Mouse (Mus musculus) forebrain, embryonic 16.5 days (tissue): ENCODE measurements around the gene Colca2. TPM values are rescaled to one million over a fixed set of nuclear protein-coding genes. Genes with fewer than 3 reads are reported as not detected.

Experiments
- ATAC-seq: fragments of 200-750 bp; cut with Nextera tagmentation; 2 replicates; pipeline ENCODE4 v1.8.0; 2017; ENCODE audit warnings: mild to moderate bottlenecking, moderate library complexity
- H3K27ac ChIP-seq: fragments of 300-500 bp; sonication (generic); 2 replicates; pipeline ENCODE4 v1.5.1; 2014; ENCODE audit warnings: low read length, control low read depth
- H3K27me3 ChIP-seq: fragments of 300-500 bp; sonication (generic); replicated peaks from 2 replicates; pipeline ENCODE4 v1.6.1; 2014; ENCODE audit warnings: low read length; ENCODE audit not compliant: control insufficient read depth, insufficient read depth
- H3K36me3 ChIP-seq: fragments of 300-500 bp; sonication (generic); 2 replicates; pipeline ENCODE4 v1.6.1; 2014; ENCODE audit not compliant: control insufficient read depth, insufficient read depth
- H3K4me1 ChIP-seq: fragments of 300-500 bp; sonication (generic); replicated peaks from 2 replicates; pipeline ENCODE4 v1.6.1; 2014; ENCODE audit warnings: low read length; ENCODE audit not compliant: control insufficient read depth, insufficient read depth
- H3K4me2 ChIP-seq: fragments of 300-500 bp; sonication (generic); 2 replicates; pipeline ENCODE4 v1.6.1; 2014; ENCODE audit warnings: mild to moderate bottlenecking, low read length, control low read depth
- H3K4me3 ChIP-seq: fragments of 300-500 bp; sonication (generic); replicated peaks from 2 replicates; pipeline ENCODE4 v1.5.1; 2014; ENCODE audit warnings: mild to moderate bottlenecking, low read length, control low read depth
- H3K9ac ChIP-seq: fragments of 300-500 bp; sonication (generic); replicated peaks from 2 replicates; pipeline ENCODE4 v1.6.1; 2014; ENCODE audit warnings: low read depth, low read length, control low read depth
- H3K9me3 ChIP-seq: fragments of 300-500 bp; sonication (generic); 2 replicates; pipeline ENCODE4 v1.6.1; 2016; ENCODE audit warnings: low read length; ENCODE audit not compliant: control insufficient read depth
- WGBS: fragments of 180-500 bp; shearing (Covaris S2); extraction: QIAGEN DNeasy Blood & Tissue Kit; methylation state at CpG from one replicate; pipeline ENCODE4 v1.1.7; 2014; 5-methylcytosine and 5-hydroxymethylcytosine counted together
- polyA plus RNA-seq: library from polyadenylated mRNA; unstranded; fragments of >200 nt; fragmentation: Nextera tagmentation; extraction: Ambion mirVana; gene quantifications from 2 replicates; pipeline ENCODE4 v1.2.1, GENCODE M21; 2015

Colca2 gene
- polyA plus RNA-seq: 0.45 and 0.61 TPM in 2 replicates

- ATAC-seq: peak; percentile 97
Measured at GRCm38 (mm10) chr9:51278500-51279381, at the start of gene Colca2. Gene Colca2 (minus strand): TSS chr9:51278569.

GRCm38 (mm10) chr9:51327555-51327903, 49.2 kb upstream of the Colca2 start:
- no peak overlapping the region for H3K27ac ChIP-seq
- 89% methylated on average over 5 of the region's 5 CpGs for WGBS
- no peaks in the 10 kb centered on the region for H3K36me3 ChIP-seq
- H3K27me3 ChIP-seq: no peaks in the 10 kb centered on the region
- H3K4me2 ChIP-seq: no peak overlapping the region
- no peaks in the 10 kb centered on the region for H3K9me3 ChIP-seq
- H3K4me3 ChIP-seq: no peak overlapping the region
- no peak for ATAC-seq
- H3K9ac ChIP-seq: no peak overlapping the region
- H3K4me1 ChIP-seq: no peaks in the 10 kb centered on the region

More at GRCm38 (mm10) chr9:51278500-51279381, at the start of gene Colca2:
- Histone ChIP-seq H3K9ac (peak within 1 kb of the TSS; percentile 55), H3K9me3 (no peaks in the 10 kb centered on the region), H3K4me1 (peaks cover 14% of the 10 kb centered on the region), H3K27ac (no peak within 1 kb of the TSS), H3K4me3 (peak within 1 kb of the TSS; percentile 51), H3K27me3 (peaks cover 6% of the 10 kb centered on the region), H3K36me3 (no peaks in the 10 kb centered on the region), H3K4me2 (peak within 1 kb of the TSS; percentile 86)
- under 1% methylated on average over 53 of the region's 53 CpGs for WGBS

DNA sequence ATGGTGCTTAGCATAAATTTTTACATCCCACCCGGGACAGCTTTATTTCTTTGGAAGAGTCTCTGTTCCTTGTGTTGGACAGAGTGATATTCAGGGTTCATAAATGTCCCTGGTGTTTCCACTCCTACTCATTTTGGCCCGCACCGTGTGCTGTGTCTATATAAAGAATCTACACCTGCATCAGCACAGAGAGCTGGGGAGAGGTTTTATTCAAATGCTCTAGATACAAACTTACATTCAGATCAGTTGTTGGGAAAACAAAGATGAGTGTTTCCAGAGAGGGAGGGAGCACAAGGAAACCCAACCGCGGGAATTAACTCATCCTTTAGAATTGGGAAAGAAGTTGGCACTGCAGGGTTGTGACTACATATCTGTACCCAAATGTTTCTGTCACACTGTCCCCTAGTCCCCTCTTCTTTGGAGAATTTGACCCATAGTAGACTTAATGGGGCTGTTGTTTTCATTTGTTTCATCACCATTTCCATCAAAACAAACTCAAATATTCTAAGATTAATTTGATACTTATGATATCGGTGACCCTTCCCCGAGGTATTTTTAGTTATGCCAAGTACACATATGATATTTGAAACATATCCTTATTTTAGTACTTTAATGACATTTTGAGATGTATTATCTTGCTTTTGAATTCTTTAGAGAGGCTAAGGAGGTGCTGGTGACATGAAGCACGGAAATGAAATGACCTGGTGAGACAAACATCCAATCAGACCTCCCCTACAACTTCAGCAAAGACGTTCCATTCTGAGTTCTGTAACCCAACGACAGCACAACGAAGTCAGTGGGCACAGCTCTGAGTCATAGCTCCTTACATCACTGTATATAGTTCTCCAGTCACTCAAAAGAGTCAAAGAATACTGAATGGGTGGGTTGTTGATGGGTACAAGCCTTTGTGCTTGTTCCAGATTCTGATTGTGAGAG, 48.5 kb upstream of the Colca2 start:
- 84% methylated on average over 11 of the region's 11 CpGs for WGBS
- no peaks in the 10 kb centered on the region for H3K27me3 ChIP-seq
- no peak overlapping the region for H3K27ac ChIP-seq
- no peaks in the 10 kb centered on the region for H3K4me1 ChIP-seq
- H3K9me3 ChIP-seq: no peaks in the 10 kb centered on the region
- no peak overlapping the region for H3K9ac ChIP-seq
- H3K4me3 ChIP-seq: no peak overlapping the region
- no peaks in the 10 kb centered on the region for H3K36me3 ChIP-seq
- no peak overlapping the region for H3K4me2 ChIP-seq
- ATAC-seq: no peak

- Histone ChIP-seq H3K4me2 (no peak overlapping the region), H3K9me3 (no peaks in the 10 kb centered on the region), H3K36me3 (no peaks in the 10 kb centered on the region), H3K4me3 (no peak overlapping the region), H3K27ac (no peak overlapping the region), H3K4me1 (no peaks in the 10 kb centered on the region), H3K27me3 (no peaks in the 10 kb centered on the region), H3K9ac (no peak overlapping the region)
- ATAC-seq: no peak
- 89% methylated on average over 7 of the region's 7 CpGs for WGBS
Measured at GRCm38 (mm10) chr9:51324406-51325065, 46.2 kb upstream of the Colca2 start.

GRCm38 (mm10) chr9:51320096-51320495, 41.7 kb upstream of the Colca2 start:
- Histone ChIP-seq H3K4me3 (no peak overlapping the region), H3K36me3 (no peaks in the 10 kb centered on the region), H3K27ac (no peak overlapping the region), H3K27me3 (no peaks in the 10 kb centered on the region), H3K9ac (no peak overlapping the region), H3K9me3 (no peaks in the 10 kb centered on the region), H3K4me1 (no peaks in the 10 kb centered on the region), H3K4me2 (no peak overlapping the region)
- WGBS: 84% methylated on average over 1 of the region's 1 CpGs
- no peak for ATAC-seq

GRCm38 (mm10) chr9:51318246-51318645, 39.9 kb upstream of the Colca2 start:
- no peak overlapping the region for H3K9ac ChIP-seq
- no peak overlapping the region for H3K4me2 ChIP-seq
- no peaks in the 10 kb centered on the region for H3K9me3 ChIP-seq
- no peaks in the 10 kb centered on the region for H3K36me3 ChIP-seq
- no peak overlapping the region for H3K27ac ChIP-seq
- peaks cover 5% of the 10 kb centered on the region for H3K4me1 ChIP-seq
- H3K4me3 ChIP-seq: no peak overlapping the region
- ATAC-seq: no peak
- WGBS: 94% methylated on average over 4 of the region's 4 CpGs
- H3K27me3 ChIP-seq: no peaks in the 10 kb centered on the region

- H3K4me2 ChIP-seq: no peak overlapping the region
- H3K36me3 ChIP-seq: no peaks in the 10 kb centered on the region
- no peak for ATAC-seq
- no peak overlapping the region for H3K9ac ChIP-seq
- no peaks in the 10 kb centered on the region for H3K27me3 ChIP-seq
- WGBS: 93% methylated on average over 4 of the region's 4 CpGs
- no peak overlapping the region for H3K27ac ChIP-seq
- no peaks in the 10 kb centered on the region for H3K9me3 ChIP-seq
- peaks cover 8% of the 10 kb centered on the region for H3K4me1 ChIP-seq
- no peak overlapping the region for H3K4me3 ChIP-seq
Measured at GRCm38 (mm10) chr9:51317322-51317721, 39.0 kb upstream of the Colca2 start.

GRCm38 (mm10) chr9:51315402-51316063, 37.2 kb upstream of the Colca2 start:
- no peak for ATAC-seq
- Histone ChIP-seq H3K4me3 (no peak overlapping the region), H3K4me2 (no peak overlapping the region), H3K27ac (no peak overlapping the region), H3K27me3 (no peaks in the 10 kb centered on the region), H3K9ac (no peak overlapping the region), H3K9me3 (no peaks in the 10 kb centered on the region), H3K4me1 (peaks cover 8% of the 10 kb centered on the region), H3K36me3 (no peaks in the 10 kb centered on the region)
- 85% methylated on average over 6 of the region's 6 CpGs for WGBS
